Mouse (Mus musculus) testis, adult 2 months (tissue): ENCODE data around the gene Xntrpc. TPM values are rescaled to one million over a fixed set of nuclear protein-coding genes. Genes with fewer than 3 reads are reported as not detected.
A peak's percentile ranks its signal among the peaks of the same experiment; 100 is the strongest.
"Not testable (repeated sequence)": the region's sequence is repeated elsewhere in the genome, so short reads cannot be mapped to it uniquely, and the experiment has no call there.

Source experiments
- H3K27ac ChIP-seq: fragments of 200-500 bp; 2 replicates; pipeline ENCODE4 v1.5.1; 2012; ENCODE audit warnings: low read depth, low read length; ENCODE audit not compliant: control insufficient read depth, insufficient read depth
- H3K27me3 ChIP-seq: fragments of 200-500 bp; 2 replicates; pipeline ENCODE4 v1.6.1; 2012; ENCODE audit warnings: mild to moderate bottlenecking, low read length, moderate library complexity; ENCODE audit not compliant: control insufficient read depth, insufficient read depth
- H3K36me3 ChIP-seq: fragments of 200-500 bp; 2 replicates; pipeline ENCODE4 v1.6.1; 2012; ENCODE audit warnings: mild to moderate bottlenecking, low read length; ENCODE audit not compliant: control insufficient read depth, insufficient read depth
- H3K4me1 ChIP-seq: fragments of 200-500 bp; 2 replicates; pipeline ENCODE4 v1.6.1; 2012; ENCODE audit warnings: low read length; ENCODE audit not compliant: control insufficient read depth, insufficient read depth
- H3K4me3 ChIP-seq: fragments of 200-500 bp; 2 replicates; pipeline ENCODE4 v1.5.1; 2012; ENCODE audit warnings: low read depth, mild to moderate bottlenecking, low read length, moderate library complexity, mixed read lengths; ENCODE audit not compliant: control insufficient read depth
- CTCF ChIP-seq: fragments of 200-500 bp; IDR thresholded peaks from 2 replicates; pipeline ENCODE4 v1.5.1; 2012; ENCODE audit warnings: low read depth, mild to moderate bottlenecking, inconsistent platforms, low read length, moderate library complexity; ENCODE audit not compliant: control insufficient read depth, insufficient read depth, insufficient replicate concordance
- POLR2A ChIP-seq: fragments of 200-500 bp; IDR thresholded peaks from 2 replicates; pipeline ENCODE4 v1.6.1; 2012; ENCODE audit warnings: low read depth, mild to moderate bottlenecking, inconsistent platforms, low read length, moderate library complexity; ENCODE audit not compliant: control insufficient read depth
- polyA plus RNA-seq: library from polyadenylated mRNA; depleted of rRNA; stranded (reverse); fragments of >200 nt; gene quantifications from 2 replicates; pipeline ENCODE4 v1.2.3, GENCODE M21; 2012; rRNA removed

The Xntrpc gene
- 5.5 and 7.4 TPM in 2 replicates for polyA plus RNA-seq

- peak within 1 kb of the TSS; percentile 87 for H3K4me3 ChIP-seq
- no peaks in the 10 kb centered on the region for H3K36me3 ChIP-seq
- TF ChIP-seq CTCF (no peak), POLR2A (peak; percentile 77)
- H3K27me3 ChIP-seq, result no peaks in the 10 kb centered on the region
- H3K4me1 ChIP-seq, result peaks cover 4% of the 10 kb centered on the region
- H3K27ac ChIP-seq, result peak within 1 kb of the TSS; percentile 88
Observed at GRCm38 (mm10) chr7:102065046-102065891, at the start of gene Xntrpc, which contains the start of the genes Rnf121 and Xndc1. TSS of gene Xntrpc (plus strand) at chr7:102065713. TSS of gene Rnf121 (minus strand) at chr7:102065469. TSS of gene Xndc1 (plus strand) at chr7:102065511.

- no peaks in the 10 kb centered on the region for H3K4me1 ChIP-seq
- H3K27ac ChIP-seq, result no peak overlapping the region
- TF ChIP-seq POLR2A (no peak), CTCF (no peak)
- no peaks in the 10 kb centered on the region for H3K27me3 ChIP-seq
- H3K4me3 ChIP-seq, result no peak overlapping the region
- H3K36me3 ChIP-seq, result no peaks in the 10 kb centered on the region
Observed at GRCm38 (mm10) chr7:102016936-102017335, 48.6 kb upstream of the Xntrpc start.

- Histone ChIP-seq H3K27me3 (no peaks in the 10 kb centered on the region), H3K36me3 (no peaks in the 10 kb centered on the region), H3K4me3 (no peak overlapping the region), H3K27ac (no peak overlapping the region; the same call in 1 of the 2 replicates), H3K4me1 (no peaks in the 10 kb centered on the region)
- TF ChIP-seq POLR2A (no peak), CTCF (no peak)
Observed at GRCm38 (mm10) chr7:102017452-102017851, 48.1 kb upstream of the Xntrpc start.

- Histone ChIP-seq H3K27ac (no peak overlapping the region; the same call in 1 of the 2 replicates), H3K4me3 (no peak overlapping the region), H3K36me3 (no peaks in the 10 kb centered on the region; the same call in 1 of the 2 replicates), H3K27me3 (no peaks in the 10 kb centered on the region), H3K4me1 (no peaks in the 10 kb centered on the region)
- TF ChIP-seq CTCF (no peak), POLR2A (no peak)
Observed at GRCm38 (mm10) chr7:102018034-102018433, 47.5 kb upstream of the Xntrpc start.

- Histone ChIP-seq H3K4me3 (no peak within 1 kb of the TSS), H3K27me3 (no peaks in the 10 kb centered on the region), H3K4me1 (no peaks in the 10 kb centered on the region), H3K36me3 (no peaks in the 10 kb centered on the region; the same call in 1 of the 2 replicates), H3K27ac (no peak within 1 kb of the TSS; the same call in 1 of the 2 replicates)
- TF ChIP-seq CTCF (no peak), POLR2A (no peak)
Observed at GRCm38 (mm10) chr7:102018590-102018989, 46.9 kb upstream of the Xntrpc start, which contains the start of gene Il18bp. TSS of gene Il18bp (minus strand) at chr7:102018690.

- no peaks in the 10 kb centered on the region; the same call in 1 of the 2 replicates for H3K36me3 ChIP-seq
- H3K4me3 ChIP-seq, result no peak overlapping the region
- no peaks in the 10 kb centered on the region for H3K4me1 ChIP-seq
- H3K27me3 ChIP-seq, result no peaks in the 10 kb centered on the region
- TF ChIP-seq CTCF (no peak), POLR2A (no peak)
- no peak overlapping the region for H3K27ac ChIP-seq
Observed at GRCm38 (mm10) chr7:102019362-102019761, 46.2 kb upstream of the Xntrpc start.

- not testable (repeated sequence) for H3K4me1 ChIP-seq, H3K36me3 ChIP-seq, H3K4me3 ChIP-seq
Observed at GRCm38 (mm10) chr7:102020934-102021333, 44.6 kb upstream of the Xntrpc start.

GRCm38 (mm10) chr7:102023821-102024220, 41.7 kb upstream of the Xntrpc start:
- Histone ChIP-seq H3K36me3 (no peaks in the 10 kb centered on the region; the same call in 1 of the 2 replicates), H3K4me1 (no peaks in the 10 kb centered on the region), H3K4me3 (no peak overlapping the region), H3K27ac (no peak overlapping the region), H3K27me3 (no peaks in the 10 kb centered on the region)
- TF ChIP-seq CTCF, result no peak
- no peak for TF ChIP-seq POLR2A

More at GRCm38 (mm10) chr7:102020934-102021333, 44.6 kb upstream of the Xntrpc start:
- not testable (repeated sequence) for H3K27ac ChIP-seq, H3K27me3 ChIP-seq
